Mouse (Mus musculus): ENCODE data around the gene Cdhr4.

GRCm38 (mm10) chr9:108026584-108026983 lies 34.3 kb downstream of the Cdhr4 start:
- TF ChIP-seq CTCF (IDR thresholded peaks at IDR 0.05; ENCODE audit: low read depth) (no peak), EP300 (IDR thresholded peaks at IDR 0.05; ENCODE audit: low read depth) (no peak)

Measured in heart, postnatal 0 days (tissue).